Mouse (Mus musculus) olfactory bulb, adult 2 months (tissue): ENCODE data around the gene Dcaf1.

ENCODE experiments used
- CTCF ChIP-seq: fragments of 200-500 bp; IDR thresholded peaks from 2 replicates; pipeline ENCODE4 v1.5.1; 2012; ENCODE audit warnings: low read depth, mild to moderate bottlenecking, low read length, moderate library complexity; ENCODE audit not compliant: insufficient read depth
- POLR2A ChIP-seq: fragments of 200-500 bp; IDR thresholded peaks from 2 replicates; pipeline ENCODE4 v1.6.1; 2012; ENCODE audit warnings: mild to moderate bottlenecking, low read depth, low read length, moderate library complexity; ENCODE audit not compliant: insufficient read depth

DNA sequence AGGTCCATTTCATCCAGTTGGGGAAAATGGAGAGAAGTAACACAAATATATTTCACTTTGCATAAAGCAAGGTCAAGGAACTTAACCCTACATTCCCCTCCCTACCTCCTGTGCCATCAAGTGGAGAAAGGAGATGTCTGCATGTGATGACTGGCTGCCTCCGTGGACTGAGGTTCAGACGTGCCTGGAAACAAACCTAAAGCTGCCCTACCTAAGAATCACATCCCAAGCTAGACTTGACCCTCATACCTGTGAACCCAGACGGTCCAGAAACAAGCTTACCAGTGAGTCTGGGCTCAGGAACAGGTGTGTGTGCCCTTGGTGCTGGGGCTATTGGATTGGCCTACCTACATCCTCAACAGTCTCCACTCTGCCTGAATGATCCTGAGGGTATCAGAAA lies 71.7 kb downstream of the Dcaf1 start:
- no peak for TF ChIP-seq CTCF
- no peak for TF ChIP-seq POLR2A
